Mouse (Mus musculus): ENCODE results near the gene Ift140. TPM values are rescaled to one million over a fixed set of nuclear protein-coding genes. Genes with fewer than 3 reads are reported as not detected.

Ift140 gene
- polyA plus RNA-seq, 1 experiment from 2014 or later, result 12.9 TPM

GRCm38 (mm10) chr17:25066595-25066994 lies 50.7 kb downstream of the Ift140 start:
- Histone ChIP-seq H3K4me1 (ENCODE audit: control insufficient read depth, insufficient read depth, low read length) (no peaks in the 10 kb centered on the region), H3K27ac (ENCODE audit: low read length) (no peak overlapping the region; the same call in 1 of the 2 replicates), H3K9me3 (ENCODE audit: control insufficient read depth, low read length) (no peaks in the 10 kb centered on the region), H3K36me3 (ENCODE audit: control insufficient read depth, insufficient read depth, low read length) (no peaks in the 10 kb centered on the region), H3K4me2 (ENCODE audit: low read depth, low read length) (no peak overlapping the region), H3K27me3 (replicated peaks; ENCODE audit: control insufficient read depth, insufficient read depth, low read length) (no peaks in the 10 kb centered on the region), H3K9ac (ENCODE audit: low read depth, low read length) (no peak overlapping the region), H3K4me3 (ENCODE audit: low read length) (no peak overlapping the region)
- 95% methylated on average over 7 of the region's 7 CpGs for WGBS
- no peak for ATAC-seq

GRCm38 (mm10) chr17:25067442-25067851 lies 51.6 kb downstream of the Ift140 start:
- H3K4me2 ChIP-seq (ENCODE audit: low read depth, low read length), result no peak overlapping the region
- no peak for ATAC-seq

GRCm38 (mm10) chr17:25068690-25069089 lies 52.8 kb downstream of the Ift140 start:
- no peak for ATAC-seq
- Histone ChIP-seq H3K9ac (ENCODE audit: low read depth, low read length) (no peak overlapping the region), H3K27me3 (replicated peaks; ENCODE audit: control insufficient read depth, insufficient read depth, low read length) (no peaks in the 10 kb centered on the region), H3K4me3 (ENCODE audit: low read length) (no peak overlapping the region), H3K4me2 (ENCODE audit: low read depth, low read length) (no peak overlapping the region), H3K9me3 (ENCODE audit: control insufficient read depth, low read length) (no peaks in the 10 kb centered on the region), H3K36me3 (ENCODE audit: control insufficient read depth, insufficient read depth, low read length) (no peaks in the 10 kb centered on the region), H3K4me1 (ENCODE audit: control insufficient read depth, insufficient read depth, low read length) (no peaks in the 10 kb centered on the region), H3K27ac (ENCODE audit: low read length) (no peak overlapping the region)
- 70% methylated on average over 2 of the region's 2 CpGs for WGBS

More at GRCm38 (mm10) chr17:25067442-25067851, 51.6 kb downstream of the Ift140 start:
- no peak overlapping the region for H3K4me3 ChIP-seq (ENCODE audit: low read length)
- no peaks in the 10 kb centered on the region for H3K27me3 ChIP-seq (replicated peaks; ENCODE audit: control insufficient read depth, insufficient read depth, low read length)
- 67% methylated on average over 8 of the region's 8 CpGs for WGBS
- H3K4me1 ChIP-seq (ENCODE audit: control insufficient read depth, insufficient read depth, low read length), result no peaks in the 10 kb centered on the region
- H3K9me3 ChIP-seq (ENCODE audit: control insufficient read depth, low read length), result no peaks in the 10 kb centered on the region
- H3K27ac ChIP-seq (ENCODE audit: low read length), result peak overlapping the region; percentile 49
- no peaks in the 10 kb centered on the region for H3K36me3 ChIP-seq (ENCODE audit: control insufficient read depth, insufficient read depth, low read length)
- no peak overlapping the region for H3K9ac ChIP-seq (ENCODE audit: low read depth, low read length)

GRCm38 (mm10) chr17:25076906-25077305 lies 61.0 kb downstream of the Ift140 start:
- Histone ChIP-seq H3K27me3 (replicated peaks; ENCODE audit: control insufficient read depth, insufficient read depth, low read length) (no peaks in the 10 kb centered on the region), H3K27ac (ENCODE audit: low read length) (no peak overlapping the region), H3K4me1 (ENCODE audit: control insufficient read depth, insufficient read depth, low read length) (peaks cover 19% of the 10 kb centered on the region), H3K36me3 (ENCODE audit: control insufficient read depth, insufficient read depth, low read length) (no peaks in the 10 kb centered on the region), H3K4me2 (ENCODE audit: low read depth, low read length) (no peak overlapping the region), H3K9me3 (ENCODE audit: control insufficient read depth, low read length) (no peaks in the 10 kb centered on the region), H3K4me3 (ENCODE audit: low read length) (no peak overlapping the region), H3K9ac (ENCODE audit: low read depth, low read length) (no peak overlapping the region)
- WGBS, result 86% methylated on average over 4 of the region's 4 CpGs
- ATAC-seq, result no peak

DNA sequence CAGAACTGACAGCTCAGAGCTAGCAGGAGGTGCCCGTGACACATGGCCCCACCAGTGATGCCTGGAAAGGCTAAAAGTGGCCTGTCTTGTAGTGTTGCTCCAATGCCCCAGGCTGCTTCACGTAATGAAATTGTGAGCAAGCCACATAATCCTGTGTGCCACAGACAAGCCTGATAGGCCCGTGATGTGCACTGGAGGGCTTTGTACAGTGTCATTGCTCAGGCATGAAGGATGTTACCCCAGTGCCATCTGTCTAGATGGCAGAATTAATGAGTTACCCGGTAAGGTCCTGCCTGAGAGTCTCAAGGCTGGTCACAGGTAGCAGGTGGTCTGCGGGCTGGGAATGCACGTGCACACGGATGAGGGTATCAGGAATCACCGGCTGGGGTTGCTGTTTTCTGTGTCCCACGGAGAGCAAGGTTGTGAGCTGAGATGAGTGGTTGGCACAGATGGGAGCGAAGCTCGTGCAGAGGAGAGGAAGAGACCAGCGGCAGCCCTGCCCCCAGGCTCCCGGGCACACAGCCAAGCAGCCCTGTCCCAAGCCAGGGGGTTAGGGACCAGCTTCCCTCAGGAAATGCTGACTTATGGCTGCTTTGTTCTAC lies 62.0 kb downstream of the Ift140 start:
- peak overlapping the region; percentile 62 for H3K27ac ChIP-seq (ENCODE audit: low read length)

GRCm38 (mm10) chr17:25080210-25080609 lies 64.3 kb downstream of the Ift140 start:
- peaks cover 41% of the 10 kb centered on the region for H3K4me1 ChIP-seq (ENCODE audit: control insufficient read depth, insufficient read depth, low read length)
- peak overlapping the region; percentile 56 for H3K9ac ChIP-seq (ENCODE audit: low read depth, low read length)
- no peaks in the 10 kb centered on the region for H3K36me3 ChIP-seq (ENCODE audit: control insufficient read depth, insufficient read depth, low read length)
- peak overlapping the region; percentile 98 for H3K27ac ChIP-seq (ENCODE audit: low read length)
- H3K4me3 ChIP-seq (ENCODE audit: low read length), result peak overlapping the region; percentile 43
- WGBS, result 77% methylated on average over 13 of the region's 13 CpGs
- no peak for ATAC-seq
- H3K27me3 ChIP-seq (replicated peaks; ENCODE audit: control insufficient read depth, insufficient read depth, low read length), result no peaks in the 10 kb centered on the region
- H3K9me3 ChIP-seq (ENCODE audit: control insufficient read depth, low read length), result no peaks in the 10 kb centered on the region
- H3K4me2 ChIP-seq (ENCODE audit: low read depth, low read length), result peak overlapping the region; percentile 45

More for the DNA sequence above, 62.0 kb downstream of the Ift140 start:
- ATAC-seq, result no peak
- H3K4me1 ChIP-seq (ENCODE audit: control insufficient read depth, insufficient read depth, low read length), result peaks cover 25% of the 10 kb centered on the region
- peak overlapping the region; percentile 45 for H3K4me2 ChIP-seq (ENCODE audit: low read depth, low read length)
- H3K4me3 ChIP-seq (ENCODE audit: low read length), result peak overlapping the region; percentile 43
- WGBS, result 58% methylated on average over 13 of the region's 13 CpGs
- no peaks in the 10 kb centered on the region for H3K9me3 ChIP-seq (ENCODE audit: control insufficient read depth, low read length)
- peak overlapping the region; percentile 56 for H3K9ac ChIP-seq (ENCODE audit: low read depth, low read length)
- H3K36me3 ChIP-seq (ENCODE audit: control insufficient read depth, insufficient read depth, low read length), result no peaks in the 10 kb centered on the region
- no peaks in the 10 kb centered on the region for H3K27me3 ChIP-seq (replicated peaks; ENCODE audit: control insufficient read depth, insufficient read depth, low read length)

GRCm38 (mm10) chr17:25080960-25081381 lies 65.1 kb downstream of the Ift140 start:
- Histone ChIP-seq H3K27me3 (replicated peaks; ENCODE audit: control insufficient read depth, insufficient read depth, low read length) (no peaks in the 10 kb centered on the region), H3K27ac (ENCODE audit: low read length) (peak overlapping the region; percentile 98), H3K9ac (ENCODE audit: low read depth, low read length) (peak overlapping the region; percentile 56), H3K36me3 (ENCODE audit: control insufficient read depth, insufficient read depth, low read length) (no peaks in the 10 kb centered on the region), H3K4me3 (ENCODE audit: low read length) (peak overlapping the region; percentile 43), H3K4me2 (ENCODE audit: low read depth, low read length) (peak overlapping the region; percentile 45), H3K9me3 (ENCODE audit: control insufficient read depth, low read length) (no peaks in the 10 kb centered on the region), H3K4me1 (ENCODE audit: control insufficient read depth, insufficient read depth, low read length) (peaks cover 41% of the 10 kb centered on the region)
- 45% methylated on average over 11 of the region's 11 CpGs for WGBS
- ATAC-seq, result peak; percentile 16; the same call in 1 of the 2 replicates

DNA sequence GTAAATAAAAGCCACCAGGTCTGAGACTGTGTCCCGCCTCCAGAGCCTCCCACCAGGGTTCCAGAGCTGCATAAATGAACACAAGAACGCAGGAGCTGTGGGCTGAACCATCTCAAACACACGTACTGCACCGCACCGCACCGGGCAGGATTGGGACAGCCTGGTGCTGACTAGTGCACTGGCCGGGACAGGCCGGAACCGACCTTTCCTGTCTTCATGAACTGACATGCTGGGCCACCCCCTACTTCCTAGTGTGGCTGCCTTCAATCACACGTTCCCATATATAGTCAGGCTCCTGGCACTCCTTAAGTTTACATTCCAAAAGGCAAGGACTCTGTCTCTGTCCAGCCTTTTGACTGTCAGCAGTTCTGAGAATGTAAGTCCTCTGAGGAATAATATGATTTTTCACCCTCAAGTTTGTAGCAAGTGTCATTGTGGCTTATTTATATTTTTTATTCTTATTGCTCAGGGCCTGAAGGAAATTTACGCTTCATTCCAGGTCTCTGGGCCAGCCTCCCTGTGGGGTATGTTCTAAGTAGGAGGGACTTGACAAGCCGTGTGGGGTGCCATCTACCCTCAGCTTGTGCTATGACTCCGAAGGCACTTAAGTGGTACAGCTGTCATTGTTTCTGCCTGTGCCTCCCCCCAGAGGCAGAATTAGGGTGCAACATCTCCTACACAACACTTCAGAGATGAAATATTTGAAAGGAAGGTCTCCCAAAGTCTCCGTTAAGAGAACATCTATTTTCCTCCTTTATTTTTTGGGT lies 66.4 kb downstream of the Ift140 start:
- Histone ChIP-seq H3K9me3 (ENCODE audit: control insufficient read depth, low read length) (no peaks in the 10 kb centered on the region), H3K36me3 (ENCODE audit: control insufficient read depth, insufficient read depth, low read length) (no peaks in the 10 kb centered on the region), H3K9ac (ENCODE audit: low read depth, low read length) (0 out of 2 replicates have a peak overlapping the region, but pooled peaks have one; percentile 16), H3K27ac (ENCODE audit: low read length) (peak overlapping the region; percentile 98), H3K27me3 (replicated peaks; ENCODE audit: control insufficient read depth, insufficient read depth, low read length) (no peaks in the 10 kb centered on the region), H3K4me2 (ENCODE audit: low read depth, low read length) (peak overlapping the region; percentile 20), H3K4me3 (ENCODE audit: low read length) (no peak overlapping the region), H3K4me1 (ENCODE audit: control insufficient read depth, insufficient read depth, low read length) (peaks cover 41% of the 10 kb centered on the region)
- ATAC-seq, result peak; percentile 66
- 38% methylated on average over 14 of the region's 14 CpGs for WGBS

DNA sequence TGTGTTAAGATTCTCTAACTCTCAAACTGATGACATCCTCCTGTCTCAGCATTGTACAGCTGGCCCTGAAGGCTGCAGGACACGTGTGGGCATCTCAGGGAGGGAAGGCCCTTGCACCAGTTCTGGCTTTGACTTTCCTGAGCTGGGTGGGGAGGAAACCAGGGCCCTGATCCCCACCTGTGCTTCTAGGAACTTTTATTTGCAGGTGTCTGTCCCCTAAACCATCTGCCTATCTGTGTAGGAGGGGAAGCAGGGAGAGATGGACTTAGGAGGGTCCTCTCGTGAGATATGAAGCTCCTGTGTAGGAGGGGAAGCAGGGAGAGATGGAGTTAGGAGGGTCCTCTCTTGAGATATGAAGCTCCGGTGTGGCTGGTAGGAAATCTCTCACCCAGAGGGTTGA lies 67.0 kb downstream of the Ift140 start:
- 55% methylated on average over 3 of the region's 3 CpGs for WGBS
- Histone ChIP-seq H3K27me3 (replicated peaks; ENCODE audit: control insufficient read depth, insufficient read depth, low read length) (no peaks in the 10 kb centered on the region), H3K9ac (ENCODE audit: low read depth, low read length) (0 out of 2 replicates have a peak overlapping the region, but pooled peaks have one; percentile 16)

More for the DNA sequence above, 67.0 kb downstream of the Ift140 start:
- no peak for ATAC-seq
- no peak overlapping the region for H3K4me2 ChIP-seq (ENCODE audit: low read depth, low read length)
- peaks cover 36% of the 10 kb centered on the region for H3K4me1 ChIP-seq (ENCODE audit: control insufficient read depth, insufficient read depth, low read length)
- no peaks in the 10 kb centered on the region for H3K9me3 ChIP-seq (ENCODE audit: control insufficient read depth, low read length)
- H3K4me3 ChIP-seq (ENCODE audit: low read length), result no peak overlapping the region
- H3K36me3 ChIP-seq (ENCODE audit: control insufficient read depth, insufficient read depth, low read length), result no peaks in the 10 kb centered on the region
- H3K27ac ChIP-seq (ENCODE audit: low read length), result peak overlapping the region; percentile 98
